Mouse (Mus musculus) G1E (cell line): ENCODE results near the gene Metap1d. TPM values are rescaled to one million over a fixed set of nuclear protein-coding genes. Genes with fewer than 3 reads are reported as not detected.

Source experiments
- ATAC-seq: 2 replicates; pipeline ENCODE4 v1.8.0; 2016; ENCODE audit warnings: mild to moderate bottlenecking; ENCODE audit not compliant: insufficient number of reproducible peaks, poor library complexity, low FRiP score, severe bottlenecking; ENCODE audit errors: extremely low read depth
- DNase-seq: peaks from one replicate; pipeline ENCODE4 v3.0.0; 2012; ENCODE audit warnings: low spot score
- H3K27me3 ChIP-seq: 2 replicates; pipeline ENCODE4 v1.6.1; 2012; ENCODE audit warnings: mild to moderate bottlenecking, low read length, inconsistent platforms; ENCODE audit not compliant: insufficient read depth
- H3K36me3 ChIP-seq: replicated peaks from 2 replicates; pipeline ENCODE3; 2012; ENCODE audit warnings: mild to moderate bottlenecking, inconsistent platforms
- H3K4me1 ChIP-seq: 2 replicates; pipeline ENCODE4 v1.6.1; 2012; ENCODE audit warnings: low read depth, low read length, inconsistent platforms, mixed read lengths; ENCODE audit not compliant: insufficient read depth
- H3K4me3 ChIP-seq: 2 replicates; pipeline ENCODE4 v1.5.1; 2012; ENCODE audit warnings: low read depth, mild to moderate bottlenecking, inconsistent platforms, low read length, moderate library complexity, mixed read lengths
- H3K9me3 ChIP-seq: replicated peaks from 2 replicates; pipeline ENCODE4 v1.6.1; 2012; ENCODE audit warnings: inconsistent platforms
- CTCF ChIP-seq: IDR thresholded peaks from 2 replicates; pipeline ENCODE4 v1.5.1; 2012; ENCODE audit warnings: low read depth, low read length, inconsistent platforms, mixed read lengths
- GATA1 ChIP-seq: IDR thresholded peaks from 2 replicates; pipeline ENCODE4 v1.6.1; 2012; ENCODE audit warnings: borderline replicate concordance, low read length, inconsistent platforms, mixed read lengths
- GATA2 ChIP-seq: IDR thresholded peaks from 2 replicates; pipeline ENCODE4 v1.6.1; 2012; ENCODE audit warnings: low read depth, low read length, inconsistent platforms, borderline replicate concordance
- POLR2AphosphoS5 ChIP-seq: IDR thresholded peaks from 2 replicates; pipeline ENCODE4 v1.6.1; 2012; ENCODE audit warnings: low read depth, low read length, inconsistent platforms; ENCODE audit not compliant: insufficient replicate concordance
- TAL1 ChIP-seq: conservative IDR thresholded peaks from 2 replicates; pipeline ENCODE4 v1.6.1; 2012; ENCODE audit warnings: low read depth, low read length, inconsistent platforms, mixed read lengths
- polyA plus RNA-seq: library from polyadenylated mRNA; stranded (reverse); fragments of >175 nt; gene quantifications from 2 replicates; pipeline ENCODE4 v1.2.3, GENCODE M21; 2012
- total RNA-seq, 2 experiments: library from RNA; stranded (forward) in 1 of 2; stranded (reverse) in 1 of 2; fragments of 200-1000 nt in 1 of 2; fragments of >200 nt in 1 of 2; fragmentation: Nextera tagmentation in 1 of 2; gene quantifications; 2 replicates each; pipeline ENCODE4 v1.2.3; 2014 to 2017

Metap1d gene
- total and polyA plus RNA-seq, 3 experiments: 8.2 to 104 (median 39.9) TPM

- DNase-seq: no peak
- Histone ChIP-seq H3K9me3 (no peaks in the 10 kb centered on the region), H3K4me3 (no peak overlapping the region), H3K4me1 (peaks cover 33% of the 10 kb centered on the region), H3K36me3 (peaks cover 41% of the 10 kb centered on the region), H3K27me3 (no peaks in the 10 kb centered on the region)
- TF ChIP-seq GATA1 (no peak), GATA2 (no peak), POLR2AphosphoS5 (no peak), CTCF (no peak), TAL1 (no peak)
- ATAC-seq: no peak
Observed at GRCm38 (mm10) chr2:71471094-71471493, 18.0 kb downstream of the Metap1d start.

DNA sequence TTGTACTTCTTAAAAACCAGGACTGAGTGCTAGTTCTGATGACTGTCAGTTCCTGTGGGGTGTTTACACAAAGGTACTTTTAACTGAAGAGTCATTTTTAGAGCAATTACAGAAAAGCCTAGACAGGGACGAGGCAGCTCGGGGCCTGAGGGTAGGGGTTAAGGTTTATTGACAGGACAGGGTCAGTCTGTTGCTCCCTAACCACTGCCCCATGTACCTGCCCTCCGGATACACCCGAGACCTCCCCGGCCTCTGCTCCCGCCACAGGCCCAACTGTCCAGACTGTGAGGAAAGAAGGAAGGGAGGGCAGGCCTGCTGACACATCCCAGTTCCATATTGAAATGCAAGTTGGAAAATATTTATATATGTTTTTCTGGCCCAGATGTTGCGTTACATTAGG, 20.8 kb downstream of the Metap1d start:
- no peak overlapping the region for H3K4me3 ChIP-seq
- peaks cover 3% of the 10 kb centered on the region; the same call in 1 of the 2 replicates for H3K9me3 ChIP-seq
- H3K27me3 ChIP-seq: no peaks in the 10 kb centered on the region
- peaks cover 22% of the 10 kb centered on the region for H3K4me1 ChIP-seq
- TF ChIP-seq GATA2 (no peak), GATA1 (no peak), CTCF (no peak), TAL1 (no peak), POLR2AphosphoS5 (no peak)
- ATAC-seq: no peak
- H3K36me3 ChIP-seq: peaks cover 37% of the 10 kb centered on the region
- no peak for DNase-seq

DNA sequence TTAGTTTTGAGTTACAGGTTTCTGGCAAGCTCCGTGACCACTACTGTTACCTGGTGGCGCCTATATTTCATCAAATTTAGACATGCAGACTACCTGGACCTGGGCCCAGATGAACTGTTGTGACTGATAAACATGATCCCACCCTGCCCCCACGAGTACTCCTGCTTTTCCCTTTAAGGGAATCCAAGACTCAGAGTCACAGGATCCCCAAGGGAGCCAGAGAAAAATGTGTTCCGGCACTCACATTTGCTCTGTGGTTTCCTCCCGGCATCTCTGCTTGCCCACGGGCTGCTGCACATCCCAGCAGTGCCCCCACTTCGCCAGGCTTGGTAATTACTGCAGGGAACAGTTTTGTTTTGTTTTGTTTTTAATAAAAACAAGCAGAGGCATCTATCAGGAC, 21.3 kb downstream of the Metap1d start:
- Histone ChIP-seq H3K9me3 (peaks cover 3% of the 10 kb centered on the region; the same call in 1 of the 2 replicates), H3K4me1 (peaks cover 22% of the 10 kb centered on the region), H3K27me3 (no peaks in the 10 kb centered on the region), H3K36me3 (peaks cover 37% of the 10 kb centered on the region), H3K4me3 (no peak overlapping the region)
- DNase-seq: no peak
- TF ChIP-seq GATA2 (no peak), CTCF (no peak), TAL1 (no peak), GATA1 (no peak), POLR2AphosphoS5 (no peak)
- ATAC-seq: no peak

GRCm38 (mm10) chr2:71475311-71475710, 22.2 kb downstream of the Metap1d start:
- ATAC-seq (no peak), DNase-seq (no peak)
- Histone ChIP-seq H3K27me3 (no peaks in the 10 kb centered on the region), H3K4me3 (no peak overlapping the region), H3K4me1 (peaks cover 22% of the 10 kb centered on the region), H3K36me3 (peaks cover 39% of the 10 kb centered on the region), H3K9me3 (peaks cover 3% of the 10 kb centered on the region; the same call in 1 of the 2 replicates)
- TF ChIP-seq GATA2 (no peak), TAL1 (no peak), CTCF (no peak), GATA1 (no peak), POLR2AphosphoS5 (no peak)

DNA sequence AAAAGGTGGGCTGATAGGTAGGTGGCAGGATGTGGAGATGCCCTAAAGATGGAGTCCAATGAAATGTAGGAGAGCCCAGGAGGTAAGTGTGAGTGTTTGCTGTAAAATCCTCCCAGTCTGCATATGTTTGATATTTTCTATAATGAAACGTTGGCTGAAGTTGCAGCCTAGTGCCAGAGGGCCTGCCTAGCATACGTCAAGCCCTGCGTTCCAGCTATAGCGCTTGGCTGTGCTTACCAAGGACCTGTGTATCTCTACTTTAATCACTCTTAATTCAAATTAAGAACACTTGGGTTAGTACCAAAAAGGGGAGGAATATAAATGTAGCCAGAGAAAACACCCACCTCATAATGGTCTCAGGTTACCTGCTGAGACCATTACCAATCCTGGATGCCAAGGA, 22.7 kb downstream of the Metap1d start:
- TF ChIP-seq CTCF: no peak
- peaks cover 37% of the 10 kb centered on the region for H3K36me3 ChIP-seq
- H3K4me1 ChIP-seq: peaks cover 18% of the 10 kb centered on the region
- ATAC-seq (no peak), DNase-seq (no peak)
- no peaks in the 10 kb centered on the region for H3K27me3 ChIP-seq
- H3K9me3 ChIP-seq: peaks cover 3% of the 10 kb centered on the region; the same call in 1 of the 2 replicates
- no peak overlapping the region for H3K4me3 ChIP-seq

DNA sequence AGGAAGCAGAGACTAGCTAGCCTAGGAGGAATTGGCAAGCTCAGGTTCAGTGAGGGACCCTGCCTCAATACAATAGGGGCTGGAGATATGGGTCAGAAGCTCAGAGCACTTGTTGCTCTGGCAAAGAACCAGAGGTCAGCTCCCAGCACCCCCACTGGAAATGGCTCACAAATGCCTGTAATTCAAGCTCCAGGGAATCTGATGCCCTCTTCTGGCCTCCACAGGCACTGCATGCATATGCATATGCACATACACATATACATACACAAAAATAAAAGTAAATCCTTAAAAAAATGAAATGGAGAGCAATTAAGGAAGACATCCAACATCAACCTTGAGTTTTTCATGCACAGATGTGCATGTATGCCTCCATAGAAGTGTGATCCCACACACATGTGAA, 24.7 kb downstream of the Metap1d start:
- H3K4me1 ChIP-seq: peaks cover 17% of the 10 kb centered on the region
- ATAC-seq: no peak
- peaks cover 4% of the 10 kb centered on the region; the same call in 1 of the 2 replicates for H3K9me3 ChIP-seq
- TF ChIP-seq TAL1 (no peak), GATA2 (no peak), POLR2AphosphoS5 (no peak), CTCF (no peak), GATA1 (no peak)
- no peaks in the 10 kb centered on the region for H3K27me3 ChIP-seq
- DNase-seq: no peak
- peaks cover 31% of the 10 kb centered on the region for H3K36me3 ChIP-seq
- no peak overlapping the region for H3K4me3 ChIP-seq
